Mouse (Mus musculus) olfactory bulb, adult 2 months (tissue): ENCODE measurements at regions not wholly inside any gene's neighbourhood (a gene's known extent, or its start where the extent isn't known, plus 50 kb on each side); places are given as distances from the start of the nearest gene placed in this dataset.

ENCODE experiments used
- CTCF ChIP-seq: fragments of 200-500 bp; IDR thresholded peaks from 2 replicates; pipeline ENCODE4 v1.5.1; 2012; ENCODE audit warnings: low read depth, mild to moderate bottlenecking, low read length, moderate library complexity; ENCODE audit not compliant: insufficient read depth
- POLR2A ChIP-seq: fragments of 200-500 bp; IDR thresholded peaks from 2 replicates; pipeline ENCODE4 v1.6.1; 2012; ENCODE audit warnings: mild to moderate bottlenecking, low read depth, low read length, moderate library complexity; ENCODE audit not compliant: insufficient read depth

DNA sequence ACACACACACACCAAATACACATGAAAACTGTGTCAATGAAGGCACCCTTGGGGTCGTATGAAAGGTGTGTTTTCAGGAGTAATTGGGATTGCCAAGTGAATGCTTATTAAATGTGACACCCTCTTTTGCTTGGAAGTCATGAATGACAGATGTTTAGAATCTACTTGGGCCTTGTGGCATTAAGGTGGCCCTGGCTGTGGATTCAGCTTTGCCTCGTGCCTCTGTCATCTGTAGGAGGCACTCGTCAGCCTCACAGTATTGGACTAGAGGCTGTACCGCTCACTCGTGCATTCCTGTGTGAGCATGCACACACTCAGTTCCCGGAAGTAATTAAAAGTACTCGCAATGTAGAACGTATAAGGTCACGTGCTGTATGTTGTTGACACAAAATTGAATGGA, 66.0 kb upstream of the Ssx2ip start:
- TF ChIP-seq CTCF (no peak), POLR2A (no peak)
